Mouse (Mus musculus) splenic B cell, adult 2 months (primary cell): ENCODE measurements around the gene Inafm1.
"Not testable (repeated sequence)": the region's sequence is repeated elsewhere in the genome, so short reads cannot be mapped to it uniquely, and the experiment has no call there.

ENCODE experiments used
- DNase-seq: peaks from one replicate; pipeline ENCODE4 v3.0.0-alpha.2; 2011; ENCODE audit warnings: low read depth, low spot score
- H3K27me3 ChIP-seq: 2 replicates; pipeline ENCODE4 v1.6.1; 2012; ENCODE audit warnings: mild to moderate bottlenecking, low read length, moderate library complexity, mixed read lengths; ENCODE audit not compliant: control insufficient read depth, poor library complexity, insufficient read depth, severe bottlenecking
- H3K36me3 ChIP-seq: 2 replicates; pipeline ENCODE4 v1.6.1; 2012; ENCODE audit warnings: mild to moderate bottlenecking, low read length, moderate library complexity, mixed read lengths; ENCODE audit not compliant: control insufficient read depth, poor library complexity, insufficient read depth, severe bottlenecking

Gene Inafm1

DNA sequence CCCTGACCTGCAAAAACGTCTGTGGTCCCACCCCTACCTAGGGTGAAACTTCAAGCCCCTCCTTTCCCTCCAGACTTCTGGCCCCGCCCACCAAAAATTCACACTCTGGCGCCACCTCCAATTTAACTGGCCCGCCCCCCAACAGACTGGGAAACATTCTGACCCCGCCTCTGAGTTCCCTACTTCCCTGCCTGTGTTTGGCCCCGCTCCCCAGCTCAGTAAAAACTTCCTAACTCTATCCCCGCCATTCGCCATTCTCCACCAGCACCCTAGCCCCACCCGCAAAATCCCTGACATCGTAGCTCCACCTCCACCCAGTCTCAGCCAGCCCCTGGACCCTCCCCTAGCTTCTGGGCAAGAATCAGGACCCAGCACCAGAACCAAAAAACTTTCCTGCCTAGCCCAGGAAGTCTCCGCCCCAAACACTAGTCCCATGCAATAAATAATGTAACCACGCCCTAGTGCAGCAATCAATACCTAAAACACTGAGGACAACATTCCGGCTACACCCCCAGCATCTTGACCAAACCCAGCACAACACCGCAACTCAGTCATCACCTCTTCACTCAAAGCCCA lies 12.1 kb upstream of the Inafm1 start:
- H3K27me3 ChIP-seq, result no peaks in the 10 kb centered on the region; the same call in 1 of the 2 replicates
- peaks cover 7% of the 10 kb centered on the region; the same call in 1 of the 2 replicates for H3K36me3 ChIP-seq
- peak; percentile 66 for DNase-seq

DNA sequence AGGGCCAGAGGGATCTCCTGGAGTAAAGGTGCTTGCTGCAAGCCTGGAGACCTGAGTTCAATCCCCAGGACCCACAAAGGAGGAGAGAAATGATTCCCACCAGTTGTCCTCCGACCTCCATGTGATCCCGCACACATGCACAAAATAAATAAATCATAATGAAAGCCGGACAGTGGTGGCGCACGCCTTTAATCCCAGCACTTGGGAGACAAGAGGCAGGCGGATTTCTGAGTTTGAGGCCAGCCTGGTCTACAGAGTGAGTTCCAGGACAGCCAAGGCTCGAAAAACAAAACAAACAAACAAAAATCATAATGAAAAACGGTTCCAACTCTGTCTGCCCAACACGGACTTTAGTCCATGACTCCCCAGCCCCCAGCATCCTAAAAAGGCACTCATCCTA lies 11.5 kb upstream of the Inafm1 start:
- Histone ChIP-seq H3K27me3 (no peaks in the 10 kb centered on the region; the same call in 1 of the 2 replicates), H3K36me3 (peaks cover 7% of the 10 kb centered on the region; the same call in 1 of the 2 replicates)
- no peak for DNase-seq

DNA sequence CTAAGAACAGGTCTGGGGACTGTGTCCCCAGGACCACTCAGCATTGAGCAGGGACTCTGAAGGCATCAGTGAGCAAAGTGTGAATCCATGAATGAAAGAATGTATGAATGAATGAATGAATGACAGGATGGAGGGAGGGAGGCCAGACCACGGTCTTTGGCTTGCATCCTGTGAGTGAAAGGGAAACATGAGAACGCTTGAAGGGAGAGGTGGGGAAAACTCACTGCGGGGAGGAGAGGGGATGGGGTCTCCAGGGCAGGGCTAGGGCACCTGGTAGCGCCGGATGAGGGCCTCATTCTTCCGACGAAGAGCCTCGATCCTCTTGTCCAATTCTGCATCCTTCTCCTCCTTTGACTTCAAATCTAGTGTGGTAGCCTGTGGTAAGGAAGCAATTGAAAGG lies 10.6 kb upstream of the Inafm1 start:
- peaks cover 9% of the 10 kb centered on the region; the same call in 1 of the 2 replicates for H3K36me3 ChIP-seq
- no peak for DNase-seq
- H3K27me3 ChIP-seq, result no peaks in the 10 kb centered on the region; the same call in 1 of the 2 replicates

DNA sequence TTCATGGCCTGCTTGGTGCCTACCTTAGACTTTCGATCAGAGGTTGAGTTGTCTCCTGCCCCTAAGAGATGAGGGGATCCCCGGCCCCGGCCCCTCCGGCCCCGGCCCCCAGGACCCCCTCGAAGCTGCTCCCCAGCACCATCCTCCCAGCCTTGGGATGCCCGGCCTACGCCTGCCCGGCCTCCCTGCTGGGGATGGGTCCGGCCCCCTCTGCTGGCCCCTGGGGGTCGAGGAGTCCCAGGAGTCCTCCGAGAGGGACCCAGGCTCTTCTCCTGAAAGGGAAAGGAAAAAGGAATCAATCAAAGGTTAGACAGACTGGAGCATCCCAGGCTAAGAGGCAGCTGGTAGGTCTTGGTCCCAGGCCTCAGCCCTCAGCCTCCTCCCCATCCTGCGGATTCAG lies 8.9 kb upstream of the Inafm1 start:
- no peaks in the 10 kb centered on the region; the same call in 1 of the 2 replicates for H3K27me3 ChIP-seq
- no peak for DNase-seq
- peaks cover 11% of the 10 kb centered on the region for H3K36me3 ChIP-seq

DNA sequence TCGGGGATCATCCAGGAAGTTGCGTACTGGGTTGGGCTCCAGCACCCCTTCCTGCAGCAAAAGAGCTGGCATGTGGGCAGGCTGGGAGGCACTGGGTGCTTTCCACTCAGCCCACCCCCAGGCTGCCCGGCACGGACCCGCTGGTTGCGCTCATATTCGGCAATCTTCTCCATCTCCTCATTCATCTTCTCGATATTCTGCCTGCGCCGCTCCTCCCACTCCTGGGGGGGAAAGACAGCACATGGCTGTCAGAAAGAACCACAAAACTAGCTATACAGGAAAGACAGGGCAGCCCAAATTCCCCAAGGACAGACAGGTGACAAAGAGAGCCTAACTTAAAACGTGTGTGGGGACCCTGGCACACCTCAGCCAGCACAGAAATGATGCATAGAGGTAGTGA lies 7.3 kb upstream of the Inafm1 start:
- H3K27me3 ChIP-seq, result no peaks in the 10 kb centered on the region; the same call in 1 of the 2 replicates
- H3K36me3 ChIP-seq, result peaks cover 15% of the 10 kb centered on the region
- DNase-seq, result no peak

DNA sequence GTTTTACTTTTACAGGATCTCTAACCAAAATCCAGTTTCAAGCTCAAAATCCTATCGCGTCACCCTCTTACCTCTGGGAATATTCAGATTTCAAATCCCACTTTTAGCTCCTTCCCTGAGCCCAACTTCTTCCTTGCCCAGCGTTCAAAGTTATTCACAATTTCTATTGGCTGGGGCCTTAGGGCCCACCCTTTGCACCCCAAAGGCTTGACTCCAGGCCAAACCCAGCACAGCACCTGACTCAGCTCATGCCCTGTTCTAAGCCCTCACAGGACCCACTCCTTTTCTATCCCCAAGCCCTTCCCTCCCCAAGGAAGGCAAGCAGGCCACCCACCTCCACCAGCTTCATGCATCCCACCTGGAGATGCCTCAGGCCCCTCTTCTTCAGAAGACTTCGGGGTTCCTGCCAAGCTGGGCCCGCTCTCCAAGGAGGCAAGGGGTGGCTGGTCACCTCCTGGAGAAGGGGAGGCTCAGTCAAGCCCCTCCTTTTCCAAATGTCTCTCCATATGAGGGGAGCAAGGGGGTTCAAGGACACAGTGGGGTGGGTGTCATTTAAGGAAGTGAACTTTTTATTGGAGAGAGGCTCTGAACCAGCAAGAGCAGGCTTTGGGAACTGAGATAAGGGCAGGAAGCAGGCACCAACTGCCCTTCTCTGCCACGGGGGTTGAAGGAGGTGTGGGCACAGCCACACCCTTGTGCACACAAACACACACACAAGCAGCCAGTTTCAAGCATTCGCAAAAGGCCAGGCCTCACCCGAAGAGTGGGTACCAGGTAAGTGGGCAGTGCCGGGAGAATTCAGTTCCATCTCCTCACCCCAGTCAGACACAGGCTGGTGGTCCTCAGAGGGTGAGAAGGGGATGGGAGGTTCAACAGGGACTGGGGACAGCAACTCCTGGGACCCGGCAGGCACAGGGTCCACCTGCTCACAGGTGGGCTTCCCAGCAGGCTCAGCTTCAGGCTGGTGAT lies 1.8 kb upstream of the Inafm1 start:
- Histone ChIP-seq H3K27me3 (no peaks in the 10 kb centered on the region), H3K36me3 (peaks cover 8% of the 10 kb centered on the region)
- DNase-seq, result no peak

DNA sequence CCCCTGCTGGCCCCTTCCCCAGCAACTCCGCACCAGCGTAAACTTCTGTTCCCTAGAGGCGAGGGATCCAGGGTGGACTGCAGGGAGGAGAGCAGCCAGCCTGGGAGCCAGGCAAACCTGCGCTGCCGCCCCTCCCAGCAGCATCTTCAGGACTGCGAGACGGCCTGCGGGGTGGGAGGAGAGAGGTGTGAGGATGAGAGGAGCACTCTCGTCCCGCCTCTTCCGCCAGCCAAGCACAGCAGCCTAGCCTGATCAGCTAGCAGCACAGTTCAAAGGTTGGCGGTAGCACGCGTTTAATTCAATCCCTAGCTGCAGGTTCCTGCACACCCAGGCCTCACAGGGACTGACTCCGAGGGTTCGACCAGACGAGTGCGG lies 336 bp upstream of the Inafm1 start:
- Histone ChIP-seq H3K36me3 (peaks cover 6% of the 10 kb centered on the region), H3K27me3 (no peaks in the 10 kb centered on the region)
- peak; percentile 77 for DNase-seq

DNA sequence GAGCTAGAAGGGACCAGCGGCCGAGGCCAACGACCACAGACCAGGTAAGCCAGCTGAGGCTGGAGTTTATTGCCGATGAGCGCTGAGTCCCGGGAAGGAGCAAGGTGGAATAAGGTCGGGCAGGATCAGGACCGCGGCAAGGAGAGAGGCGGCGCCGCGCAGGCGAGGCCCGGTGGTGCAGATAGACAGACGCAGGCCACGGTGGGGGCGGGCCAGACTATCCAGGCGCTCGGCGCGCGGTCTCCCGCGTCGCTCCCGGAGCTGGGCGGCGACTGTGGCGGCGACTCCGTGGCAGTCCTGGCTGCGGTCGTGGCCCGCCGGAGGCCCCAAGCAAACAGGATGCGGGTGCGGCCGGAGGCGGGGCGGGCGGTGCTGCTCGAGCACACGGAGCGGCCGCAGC lies 736 bp downstream of the Inafm1 start:
- no peak for DNase-seq
- Histone ChIP-seq H3K27me3 (no peaks in the 10 kb centered on the region), H3K36me3 (peaks cover 3% of the 10 kb centered on the region)

DNA sequence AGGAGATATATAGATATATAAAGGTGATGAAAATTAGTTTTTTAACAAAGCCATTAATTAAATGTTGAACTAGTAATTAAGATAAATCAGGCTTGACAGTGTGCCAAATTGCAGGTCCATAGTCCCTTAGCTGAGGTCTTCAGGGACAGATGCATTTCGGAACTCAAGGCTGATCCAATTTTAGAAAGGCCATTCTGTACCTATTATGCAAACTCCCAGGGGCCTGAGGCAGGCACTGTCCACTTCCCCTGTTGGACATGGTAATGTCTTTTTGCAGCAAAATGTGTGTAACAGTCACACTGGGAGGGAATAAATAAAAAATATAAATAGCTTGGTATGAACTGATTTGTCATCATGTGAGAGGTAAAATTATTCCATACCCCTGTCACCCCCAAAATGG lies 2.3 kb downstream of the Inafm1 start:
- DNase-seq, result no peak
- no peaks in the 10 kb centered on the region for H3K27me3 ChIP-seq
- H3K36me3 ChIP-seq, result no peaks in the 10 kb centered on the region

DNA sequence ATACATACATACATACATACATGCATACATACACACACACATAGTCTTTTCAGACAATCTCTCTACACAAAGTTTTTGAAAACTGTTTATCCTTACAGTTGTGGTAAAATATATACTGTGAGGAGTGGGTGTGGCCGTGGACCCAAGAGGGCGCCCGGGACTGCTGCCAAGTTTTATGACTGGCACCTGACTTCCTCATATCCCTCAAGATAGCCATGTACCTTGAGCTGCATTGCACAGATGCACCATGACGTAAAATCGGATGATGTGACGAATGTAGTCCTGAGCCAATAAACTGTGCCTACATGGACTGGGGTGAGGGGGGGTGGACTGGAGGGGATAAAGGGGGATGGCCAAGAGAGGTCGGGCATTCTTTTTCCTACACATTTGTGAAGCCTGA lies 6.8 kb downstream of the Inafm1 start:
- not testable (repeated sequence) for H3K36me3 ChIP-seq, H3K27me3 ChIP-seq
- DNase-seq, result peak; percentile 73

DNA sequence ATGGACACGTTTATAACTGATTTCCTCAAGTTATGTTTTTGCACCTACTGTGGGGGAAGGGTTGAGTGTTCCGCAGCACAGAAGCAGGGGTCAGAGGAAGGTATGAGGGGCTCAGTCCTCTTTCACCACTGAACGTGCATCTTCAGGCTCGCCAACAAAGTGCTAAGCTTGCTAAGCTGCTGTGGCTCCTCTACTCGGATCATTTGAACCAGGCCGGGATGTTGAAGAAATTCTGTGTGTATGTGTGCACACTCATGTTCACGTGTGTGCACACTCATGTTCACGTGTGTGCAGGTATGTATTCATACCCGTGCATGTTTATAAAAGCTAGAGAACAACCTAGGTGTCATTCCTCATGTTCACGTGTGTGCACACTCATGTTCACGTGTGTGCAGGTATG lies 7.6 kb downstream of the Inafm1 start:
- H3K27me3 ChIP-seq, result no peaks in the 10 kb centered on the region
- no peak for DNase-seq

DNA sequence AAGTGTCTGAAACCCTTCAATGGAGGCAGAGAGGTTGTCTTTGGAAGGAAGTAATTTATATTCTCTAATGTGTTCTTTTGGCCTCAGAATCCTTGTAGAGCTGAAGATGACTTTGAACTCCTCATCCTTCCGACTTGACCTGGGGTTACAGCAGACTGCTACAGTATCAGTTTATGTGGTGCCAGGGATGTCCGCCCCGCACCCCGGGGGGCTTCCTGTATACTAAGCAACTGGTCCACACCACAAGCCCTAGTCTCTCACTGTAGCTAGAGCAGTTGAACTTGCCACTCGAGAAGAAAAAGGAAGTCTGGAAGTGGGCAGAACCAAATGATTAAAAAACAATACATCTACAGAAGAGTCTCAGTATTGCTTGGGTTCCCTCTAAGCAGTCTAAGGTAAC lies 9.6 kb downstream of the Inafm1 start:
- Histone ChIP-seq H3K36me3 (no peaks in the 10 kb centered on the region), H3K27me3 (no peaks in the 10 kb centered on the region)
- DNase-seq, result peak; percentile 47

More for the DNA sequence above, 7.6 kb downstream of the Inafm1 start:
- H3K36me3 ChIP-seq, result no peaks in the 10 kb centered on the region

DNA sequence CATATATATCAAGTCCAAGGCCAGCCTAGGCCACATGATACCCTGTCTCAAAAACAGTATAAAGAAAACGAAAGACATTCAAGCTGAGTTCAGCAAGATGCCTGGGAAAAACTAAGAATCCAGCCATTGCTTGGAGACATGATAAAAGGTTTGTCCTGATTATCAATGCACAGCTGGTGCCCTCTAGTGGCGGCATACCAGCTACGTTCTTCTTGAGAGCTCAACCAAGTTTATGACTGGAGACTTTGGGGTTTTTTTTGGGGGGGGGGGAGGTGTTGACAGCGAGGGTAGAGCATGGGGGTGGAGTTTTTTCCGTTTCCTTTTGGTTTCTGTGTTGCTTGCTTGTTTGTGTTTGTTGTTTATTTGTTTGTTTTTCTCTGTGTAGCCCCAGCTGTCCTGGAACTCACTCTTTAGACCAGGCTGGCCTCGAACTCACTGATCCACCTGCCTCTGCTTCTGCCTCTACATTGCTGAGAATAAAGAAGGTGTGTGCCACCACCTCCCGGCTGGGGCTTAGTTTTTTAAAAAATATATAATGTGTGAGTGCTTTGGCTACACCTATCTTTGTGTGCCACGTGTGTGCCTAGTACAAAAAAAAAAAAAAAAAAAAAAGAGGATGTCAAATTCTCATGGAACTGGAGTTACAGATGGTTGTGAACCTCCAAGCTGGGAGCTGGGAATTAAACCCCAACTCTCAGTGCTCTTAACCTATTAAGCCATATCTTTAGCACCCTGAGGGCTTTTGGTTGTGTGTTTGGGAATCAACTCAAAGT lies 10.2 kb downstream of the Inafm1 start:
- peak; percentile 93 for DNase-seq
- no peaks in the 10 kb centered on the region for H3K36me3 ChIP-seq
- no peaks in the 10 kb centered on the region for H3K27me3 ChIP-seq

DNA sequence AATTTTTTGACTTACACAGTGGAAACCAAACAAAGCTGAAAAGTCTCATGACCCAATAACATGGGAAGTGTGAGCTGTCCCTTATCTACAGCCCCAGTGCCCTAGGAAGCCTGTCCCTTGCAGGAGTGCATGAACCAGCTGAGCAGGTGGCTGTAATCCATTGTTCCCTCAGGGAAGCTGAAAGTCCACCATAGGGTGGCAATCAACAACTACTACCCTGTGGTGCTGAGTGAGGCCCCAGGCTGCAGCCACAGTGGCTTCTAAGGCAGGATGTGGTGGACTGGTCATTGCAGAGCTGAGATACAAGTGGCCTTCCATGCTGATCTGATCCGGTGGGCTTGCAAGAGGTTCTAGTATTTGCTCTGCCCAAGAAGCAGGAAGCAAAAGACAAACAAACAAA lies 12.3 kb downstream of the Inafm1 start:
- DNase-seq, result no peak
- H3K27me3 ChIP-seq, result no peaks in the 10 kb centered on the region
- H3K36me3 ChIP-seq, result no peaks in the 10 kb centered on the region
